Mouse (Mus musculus): ENCODE results near the gene Il1rapl2. TPM values are rescaled to one million over a fixed set of nuclear protein-coding genes. Genes with fewer than 3 reads are reported as not detected.

Gene Il1rapl2
- polyA plus RNA-seq, 2 experiments: not detected

DNA sequence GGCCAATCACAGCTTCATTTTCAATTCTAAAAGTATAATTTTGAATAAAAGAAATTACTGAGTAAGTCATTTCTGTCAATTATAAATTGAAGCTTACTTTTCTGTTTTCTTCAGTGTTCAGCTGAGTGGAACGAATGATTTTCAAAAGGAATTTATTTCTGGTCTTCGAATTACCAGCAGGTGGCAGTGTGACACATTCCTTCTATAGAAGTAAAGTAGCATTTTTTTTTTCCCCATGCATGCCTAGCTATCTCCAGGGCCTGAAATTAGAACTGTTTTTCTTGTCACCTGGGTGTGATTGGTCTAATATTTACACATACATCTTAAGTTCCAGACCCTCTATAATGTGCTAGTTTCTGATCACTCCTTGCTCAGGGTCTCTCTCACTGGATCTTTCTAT is 96.6 kb downstream of the Il1rapl2 start:
- no peaks in the 10 kb centered on the region for H3K36me3 ChIP-seq (replicated peaks; ENCODE audit: control insufficient read depth, insufficient read depth, low read depth)
- H3K27ac ChIP-seq: no peak overlapping the region
- H3K9ac ChIP-seq (replicated peaks): no peak overlapping the region
- DNase-seq (ENCODE audit: low read depth in 3 of 3, low spot score in 3 of 3) (no peak), ATAC-seq (ENCODE audit: insufficient read depth) (no peak)
- H3K4me3 ChIP-seq (ENCODE audit: insufficient read depth in 1 of 2, low read depth in 2 of 2, low read length in 2 of 2): no peak overlapping the region
- H3K9me3 ChIP-seq (ENCODE audit: control insufficient read depth, low read length): no peaks in the 10 kb centered on the region
- no peaks in the 10 kb centered on the region for H3K4me1 ChIP-seq (replicated peaks; ENCODE audit: control insufficient read depth in 2 of 2, insufficient read depth in 2 of 2, low read length in 1 of 2)
- TF ChIP-seq CTCF (IDR thresholded peaks at IDR 0.05; ENCODE audit: low read depth): no peak; the same call in 1 of the 2 replicates
- H3K4me2 ChIP-seq (ENCODE audit: low read depth): no peak overlapping the region
- H3K27me3 ChIP-seq (ENCODE audit: control insufficient read depth, insufficient read depth, low read length): no peaks in the 10 kb centered on the region
- whole genome bisulfite sequencing (ENCODE audit: insufficient replicate concordance): 19% methylated on average over 2 of the region's 2 CpGs

DNA sequence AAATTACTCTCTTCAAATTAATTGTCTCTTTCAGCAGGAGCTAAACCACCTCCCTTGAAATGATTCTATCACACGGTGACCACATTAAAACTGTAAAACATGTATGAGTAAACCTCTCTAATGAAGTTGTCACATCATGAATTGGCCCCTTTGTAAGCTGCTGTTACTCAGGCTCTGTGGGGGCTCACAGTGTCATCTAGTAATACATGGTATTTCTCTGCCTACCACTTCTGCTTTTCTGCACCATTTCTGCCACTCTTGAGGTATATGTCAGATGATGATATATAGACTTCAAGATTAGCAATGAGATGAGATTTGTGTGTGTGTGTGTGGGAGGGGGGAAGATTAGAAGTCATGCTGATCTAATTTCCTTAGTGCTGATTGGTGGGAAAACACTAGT is 117.6 kb downstream of the Il1rapl2 start:
- Histone ChIP-seq H3K36me3 (replicated peaks; ENCODE audit: control insufficient read depth, insufficient read depth, low read depth) (no peaks in the 10 kb centered on the region), H3K27me3 (ENCODE audit: control insufficient read depth, insufficient read depth, low read length) (no peaks in the 10 kb centered on the region), H3K9ac (replicated peaks) (no peak overlapping the region), H3K4me3 (ENCODE audit: insufficient read depth in 1 of 2, low read depth in 2 of 2, low read length in 2 of 2) (no peak overlapping the region), H3K9me3 (ENCODE audit: control insufficient read depth, low read length) (no peaks in the 10 kb centered on the region), H3K4me1 (replicated peaks; ENCODE audit: control insufficient read depth in 2 of 2, insufficient read depth in 2 of 2, low read length in 1 of 2) (no peaks in the 10 kb centered on the region), H3K4me2 (ENCODE audit: low read depth) (no peak overlapping the region), H3K27ac (no peak overlapping the region)
- no peak for DNase-seq (ENCODE audit: low read depth in 3 of 3, low spot score in 3 of 3)
- ATAC-seq (ENCODE audit: insufficient read depth): no peak
- 56% methylated on average over 1 of the region's 1 CpGs for WGBS (ENCODE audit: insufficient replicate concordance)
- TF ChIP-seq EP300 (IDR thresholded peaks at IDR 0.05; ENCODE audit: low read depth) (no peak), CTCF (IDR thresholded peaks at IDR 0.05; ENCODE audit: low read depth) (no peak)

DNA sequence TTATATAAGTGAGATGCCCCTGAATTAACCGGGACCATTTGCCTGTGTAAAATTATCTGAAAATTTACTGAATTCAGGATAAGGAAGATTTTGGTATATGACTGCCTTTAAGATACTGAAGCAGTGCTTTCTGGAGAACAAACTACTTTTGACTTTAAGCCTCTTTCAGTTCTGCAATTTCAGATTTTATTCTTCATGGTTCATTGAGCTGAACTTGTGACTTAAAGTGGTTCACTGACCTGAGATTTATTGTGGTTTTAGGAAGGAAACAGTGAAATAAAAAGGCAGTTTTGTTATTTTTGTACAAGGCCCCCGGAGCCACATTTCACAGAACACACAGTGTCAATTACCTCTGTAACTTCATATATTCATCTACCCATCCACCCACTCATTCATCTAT is 129.6 kb downstream of the Il1rapl2 start:
- Histone ChIP-seq H3K27me3 (ENCODE audit: control insufficient read depth, insufficient read depth, low read length) (no peaks in the 10 kb centered on the region), H3K4me2 (ENCODE audit: low read depth) (no peak overlapping the region), H3K27ac (no peak overlapping the region), H3K4me3 (ENCODE audit: insufficient read depth in 1 of 2, low read depth in 2 of 2, low read length in 2 of 2) (no peak overlapping the region), H3K9me3 (ENCODE audit: control insufficient read depth, low read length) (no peaks in the 10 kb centered on the region), H3K36me3 (replicated peaks; ENCODE audit: control insufficient read depth, insufficient read depth, low read depth) (no peaks in the 10 kb centered on the region), H3K9ac (replicated peaks) (no peak overlapping the region), H3K4me1 (replicated peaks; ENCODE audit: control insufficient read depth in 2 of 2, insufficient read depth in 2 of 2, low read length in 1 of 2) (no peaks in the 10 kb centered on the region)
- DNase-seq (ENCODE audit: low read depth in 3 of 3, low spot score in 3 of 3) (no peak), ATAC-seq (ENCODE audit: insufficient read depth) (no peak)
- 65% methylated on average over 2 of the region's 2 CpGs for WGBS (ENCODE audit: insufficient replicate concordance)
- TF ChIP-seq EP300 (IDR thresholded peaks at IDR 0.05; ENCODE audit: low read depth) (no peak), CTCF (IDR thresholded peaks at IDR 0.05; ENCODE audit: low read depth) (no peak)

DNA sequence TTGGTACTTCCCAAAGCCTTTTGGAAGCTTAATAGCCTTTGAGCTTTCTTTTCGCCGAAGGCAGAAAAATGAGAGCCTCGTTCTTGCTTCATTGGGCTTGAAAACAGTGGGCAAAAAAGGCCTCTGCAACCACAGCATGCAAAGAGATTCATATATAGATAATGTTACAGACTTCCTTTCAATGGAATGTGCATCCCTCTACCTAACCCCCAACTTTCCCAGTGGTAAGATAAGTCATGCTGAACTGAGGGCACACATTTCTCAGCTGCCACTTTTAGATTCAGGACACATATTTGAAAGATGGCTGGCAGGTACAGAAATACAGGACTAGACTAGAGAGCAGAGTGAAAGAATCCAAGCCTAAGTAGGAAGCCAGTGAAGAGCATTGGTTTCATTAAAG is 185.1 kb downstream of the Il1rapl2 start:
- H3K9ac ChIP-seq (replicated peaks): no peak overlapping the region
- DNase-seq (ENCODE audit: low read depth in 3 of 3, low spot score in 3 of 3) (no peak), ATAC-seq (ENCODE audit: insufficient read depth) (no peak)
- H3K4me3 ChIP-seq (ENCODE audit: insufficient read depth in 1 of 2, low read depth in 2 of 2, low read length in 2 of 2): no peak overlapping the region
- H3K36me3 ChIP-seq (replicated peaks; ENCODE audit: control insufficient read depth, insufficient read depth, low read depth): no peaks in the 10 kb centered on the region
- no peaks in the 10 kb centered on the region for H3K27me3 ChIP-seq (ENCODE audit: control insufficient read depth, insufficient read depth, low read length)
- H3K4me2 ChIP-seq (ENCODE audit: low read depth): no peak overlapping the region
- H3K4me1 ChIP-seq (replicated peaks; ENCODE audit: control insufficient read depth in 2 of 2, insufficient read depth in 2 of 2, low read length in 1 of 2): no peaks in the 10 kb centered on the region
- TF ChIP-seq CTCF (IDR thresholded peaks at IDR 0.05; ENCODE audit: low read depth) (no peak), EP300 (IDR thresholded peaks at IDR 0.05; ENCODE audit: low read depth) (no peak)
- no peak overlapping the region for H3K27ac ChIP-seq
- H3K9me3 ChIP-seq (ENCODE audit: control insufficient read depth, low read length): no peaks in the 10 kb centered on the region
- WGBS (ENCODE audit: insufficient replicate concordance): 54% methylated on average over 3 of the region's 3 CpGs

DNA sequence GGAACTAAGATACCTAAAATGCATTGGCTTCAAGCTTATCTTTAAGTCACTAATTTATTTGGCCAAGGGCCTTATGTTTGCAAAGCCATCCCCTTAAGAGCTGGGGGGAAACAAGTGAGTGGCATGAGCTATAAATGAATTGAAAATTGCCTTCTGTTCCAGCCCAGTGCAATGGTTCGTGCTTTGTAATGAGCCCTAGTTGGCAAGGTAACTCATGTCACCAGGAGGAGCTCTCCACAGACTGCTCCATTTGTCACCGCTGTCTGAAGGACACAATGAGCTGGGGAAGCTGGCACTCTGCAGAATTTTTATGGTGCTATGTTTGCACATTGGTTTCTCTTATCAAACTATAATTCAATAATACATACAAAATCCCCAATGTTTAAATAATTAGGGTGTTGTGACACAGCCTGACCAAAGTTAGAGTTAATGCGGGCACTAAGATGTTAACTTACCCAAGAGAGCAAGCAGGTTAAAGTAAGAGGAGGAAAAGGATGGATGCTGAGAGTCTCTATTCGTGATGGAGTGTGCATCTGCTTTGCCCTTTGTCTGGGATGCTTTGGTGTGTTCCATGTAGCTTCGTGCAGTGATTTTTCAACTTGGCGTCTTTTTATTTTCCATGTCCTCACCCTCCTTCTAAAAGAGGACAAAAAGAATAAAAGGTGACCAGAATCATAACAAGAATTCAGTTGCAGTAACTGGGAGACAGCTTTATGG is 235.2 kb downstream of the Il1rapl2 start:
- Histone ChIP-seq H3K27me3 (ENCODE audit: control insufficient read depth, insufficient read depth, low read length) (no peaks in the 10 kb centered on the region), H3K9ac (replicated peaks) (no peak overlapping the region), H3K4me2 (ENCODE audit: low read depth) (no peak overlapping the region), H3K4me3 (ENCODE audit: insufficient read depth in 1 of 2, low read depth in 2 of 2, low read length in 2 of 2) (no peak overlapping the region), H3K4me1 (replicated peaks; ENCODE audit: control insufficient read depth in 2 of 2, insufficient read depth in 2 of 2, low read length in 1 of 2) (no peaks in the 10 kb centered on the region), H3K27ac (no peak overlapping the region), H3K9me3 (ENCODE audit: control insufficient read depth, low read length) (no peaks in the 10 kb centered on the region), H3K36me3 (replicated peaks; ENCODE audit: control insufficient read depth, insufficient read depth, low read depth) (no peaks in the 10 kb centered on the region)
- ATAC-seq (ENCODE audit: insufficient read depth): no peak
- 52% methylated on average over 6 of the region's 6 CpGs for WGBS (ENCODE audit: insufficient replicate concordance)
- no peak for DNase-seq (ENCODE audit: low read depth in 3 of 3, low spot score in 3 of 3)
- TF ChIP-seq CTCF (IDR thresholded peaks at IDR 0.05; ENCODE audit: low read depth): no peak
- no peak for TF ChIP-seq EP300 (IDR thresholded peaks at IDR 0.05; ENCODE audit: low read depth)

Data from liver, embryonic 14.5 days (tissue).